Mouse (Mus musculus): ENCODE measurements around the gene Map3k14. TPM values are rescaled to one million over a fixed set of nuclear protein-coding genes. Genes with fewer than 3 reads are reported as not detected.

The Map3k14 gene
- polyA plus RNA-seq, 1 experiment = 8.6 TPM

DNA sequence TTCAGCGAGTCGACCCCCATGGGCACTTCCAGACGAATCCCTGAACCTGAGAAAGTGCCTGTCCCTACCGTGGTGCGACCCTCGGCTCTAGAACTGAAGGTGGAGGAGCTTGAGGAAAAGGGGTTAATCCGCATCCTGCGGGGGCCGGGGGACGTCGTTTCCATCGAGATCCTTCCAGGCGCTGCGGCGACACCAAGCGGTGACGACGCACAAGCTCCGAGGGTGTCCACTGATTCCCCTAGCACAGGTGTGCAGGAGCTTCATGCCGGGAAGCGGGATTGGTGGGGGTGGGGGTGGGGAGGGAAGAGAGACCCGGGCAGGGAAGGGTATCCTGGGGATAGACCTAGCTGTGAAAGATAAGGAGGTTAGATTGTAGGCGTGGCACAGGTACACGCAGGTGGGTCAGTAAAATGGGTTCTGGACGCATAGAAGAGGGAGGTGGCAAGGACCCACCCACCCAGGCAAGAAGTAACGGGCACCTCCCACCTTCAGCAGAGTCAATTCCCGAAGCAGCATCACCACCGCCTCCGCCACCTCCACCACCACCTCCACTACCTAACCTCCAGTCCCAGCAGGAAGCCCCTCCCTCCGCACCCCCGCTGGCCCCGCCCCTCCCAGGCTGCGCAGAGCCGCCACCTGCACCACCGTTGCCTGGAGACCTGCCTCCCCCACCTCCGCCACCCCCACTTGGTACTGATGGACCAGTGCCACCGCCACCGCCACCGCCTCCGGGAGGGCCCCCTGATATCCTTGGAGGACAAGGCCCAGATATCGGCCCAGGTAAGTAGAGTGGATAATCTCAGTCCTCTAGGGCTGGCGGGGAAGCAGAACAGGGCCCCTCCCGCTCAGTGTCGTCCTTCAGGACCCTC lies 74.1 kb downstream of the Map3k14 start:
- H3K27ac ChIP-seq (ENCODE audit: insufficient read depth, low read depth, low read length) = no peak overlapping the region
- 47% methylated on average over 44 of the region's 44 CpGs for WGBS
- TF ChIP-seq CTCF (conservative IDR thresholded peaks at IDR 0.05; ENCODE audit: insufficient read depth, insufficient read length, low read depth, low read length) = no peak; the same call in 1 of the 2 replicates
- TF ChIP-seq POLR2A (IDR thresholded peaks at IDR 0.05; ENCODE audit: low read depth, low read length) = no peak
- peaks cover 1% of the 10 kb centered on the region; the same call in 1 of the 2 replicates for H3K36me3 ChIP-seq (ENCODE audit: control insufficient read depth, insufficient read depth, low read length)
- no peaks in the 10 kb centered on the region for H3K4me1 ChIP-seq (ENCODE audit: control insufficient read depth, insufficient read depth, low read length)
- H3K4me3 ChIP-seq (ENCODE audit: insufficient read depth, low read depth, low read length) = no peak overlapping the region
- no peaks in the 10 kb centered on the region for H3K27me3 ChIP-seq (replicated peaks; ENCODE audit: control insufficient read depth, insufficient read depth, low read length)
- no peak for DNase-seq

DNA sequence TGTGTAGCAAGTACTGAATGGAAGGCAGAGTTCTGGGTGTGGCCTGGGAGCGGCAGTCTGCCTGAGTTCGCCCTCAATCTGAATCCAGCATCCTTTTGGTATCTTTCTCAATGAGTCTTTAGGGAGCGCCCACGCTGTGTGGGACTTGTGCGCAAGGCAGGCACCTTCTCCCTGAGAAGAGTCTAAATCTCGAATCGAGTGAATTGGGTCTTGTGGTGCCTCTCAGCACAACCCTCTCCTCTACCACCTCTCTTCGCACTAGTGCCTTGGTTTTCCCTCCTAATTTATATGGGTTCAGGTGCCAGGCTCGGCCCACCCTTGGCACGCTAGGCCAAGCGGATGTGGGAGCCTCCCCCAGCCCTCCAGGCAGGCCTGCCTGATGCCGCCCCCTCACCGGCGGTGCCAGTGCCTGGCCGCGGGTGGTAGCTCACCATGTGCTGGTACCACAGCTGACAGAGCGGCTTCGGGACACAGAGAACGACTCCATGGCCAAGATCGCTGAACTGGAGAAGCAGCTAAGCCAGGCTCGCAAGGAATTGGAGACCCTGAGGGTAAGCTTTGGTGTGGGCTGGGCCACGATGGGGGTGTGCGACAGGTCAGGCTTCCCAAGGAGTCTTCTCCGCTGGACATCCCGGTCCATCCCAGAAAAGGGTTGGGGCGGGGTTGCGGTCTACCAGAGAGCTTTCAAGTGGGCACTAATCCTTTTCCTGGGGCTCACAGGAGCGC lies 74.9 kb downstream of the Map3k14 start:
- H3K36me3 ChIP-seq (ENCODE audit: control insufficient read depth, insufficient read depth, low read length) = peaks cover 1% of the 10 kb centered on the region; the same call in 1 of the 2 replicates
- H3K4me3 ChIP-seq (ENCODE audit: insufficient read depth, low read depth, low read length) = no peak overlapping the region
- WGBS = 53% methylated on average over 28 of the region's 28 CpGs
- no peak for TF ChIP-seq POLR2A (IDR thresholded peaks at IDR 0.05; ENCODE audit: low read depth, low read length)
- TF ChIP-seq CTCF (conservative IDR thresholded peaks at IDR 0.05; ENCODE audit: insufficient read depth, insufficient read length, low read depth, low read length) = no peak
- H3K27me3 ChIP-seq (replicated peaks; ENCODE audit: control insufficient read depth, insufficient read depth, low read length) = no peaks in the 10 kb centered on the region
- DNase-seq = no peak
- no peaks in the 10 kb centered on the region for H3K4me1 ChIP-seq (ENCODE audit: control insufficient read depth, insufficient read depth, low read length)
- no peak overlapping the region for H3K27ac ChIP-seq (ENCODE audit: insufficient read depth, low read depth, low read length)

DNA sequence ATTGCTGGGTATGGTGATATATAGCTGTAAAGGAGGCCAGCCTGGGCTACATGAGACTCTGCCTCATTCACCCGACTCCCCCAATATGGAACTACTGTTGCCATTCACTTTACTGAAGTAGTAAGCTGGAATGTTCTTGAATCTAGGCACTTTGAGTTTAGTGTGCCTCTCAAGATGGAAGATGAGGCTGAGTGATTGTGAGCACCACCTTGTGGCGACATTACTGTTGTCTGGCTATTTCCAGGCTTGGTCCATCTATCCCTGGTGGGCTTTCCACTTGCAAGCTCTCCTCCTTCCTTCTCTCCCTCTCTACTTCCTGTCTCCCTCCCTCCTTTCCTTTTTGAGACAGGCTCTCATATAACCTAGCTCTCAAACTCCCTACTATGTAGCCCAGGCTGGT lies 82.4 kb downstream of the Map3k14 start:
- TF ChIP-seq POLR2A (IDR thresholded peaks at IDR 0.05; ENCODE audit: low read depth, low read length) (no peak), CTCF (conservative IDR thresholded peaks at IDR 0.05; ENCODE audit: insufficient read depth, insufficient read length, low read depth, low read length) (peak; percentile 67)
- Histone ChIP-seq H3K4me1 (ENCODE audit: control insufficient read depth, insufficient read depth, low read length) (peaks cover 8% of the 10 kb centered on the region; the same call in 1 of the 2 replicates), H3K27me3 (replicated peaks; ENCODE audit: control insufficient read depth, insufficient read depth, low read length) (no peaks in the 10 kb centered on the region), H3K4me3 (ENCODE audit: insufficient read depth, low read depth, low read length) (no peak overlapping the region), H3K27ac (ENCODE audit: insufficient read depth, low read depth, low read length) (no peak overlapping the region), H3K36me3 (ENCODE audit: control insufficient read depth, insufficient read depth, low read length) (peaks cover 1% of the 10 kb centered on the region; the same call in 1 of the 2 replicates)
- peak; percentile 69 for DNase-seq
- WGBS = 52% methylated on average over 2 of the region's 2 CpGs

DNA sequence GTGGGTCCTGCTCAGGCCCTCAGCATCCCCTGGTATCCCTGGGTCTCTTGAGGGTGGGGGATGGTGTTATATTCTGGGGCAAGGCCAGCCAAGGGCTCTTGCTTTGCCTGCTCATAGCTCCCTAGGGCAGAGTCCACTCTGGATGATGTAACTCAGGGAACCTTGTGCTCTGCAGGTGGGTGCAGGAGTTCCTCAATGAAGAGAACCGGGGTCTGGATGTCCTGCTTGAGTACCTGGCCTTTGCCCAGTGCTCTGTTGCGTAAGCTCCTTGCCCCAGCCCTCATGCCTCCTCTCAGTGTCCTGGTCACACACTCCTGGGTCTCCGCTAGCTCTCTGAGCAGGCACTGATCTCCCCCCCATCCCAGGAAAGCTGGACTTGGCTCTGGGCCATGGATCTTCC lies 85.4 kb downstream of the Map3k14 start:
- 69% methylated on average over 3 of the region's 3 CpGs for WGBS
- no peaks in the 10 kb centered on the region for H3K27me3 ChIP-seq (replicated peaks; ENCODE audit: control insufficient read depth, insufficient read depth, low read length)
- TF ChIP-seq POLR2A (IDR thresholded peaks at IDR 0.05; ENCODE audit: low read depth, low read length) (no peak), CTCF (conservative IDR thresholded peaks at IDR 0.05; ENCODE audit: insufficient read depth, insufficient read length, low read depth, low read length) (no peak)
- no peak overlapping the region for H3K4me3 ChIP-seq (ENCODE audit: insufficient read depth, low read depth, low read length)
- peak overlapping the region; percentile 86 for H3K27ac ChIP-seq (ENCODE audit: insufficient read depth, low read depth, low read length)
- H3K4me1 ChIP-seq (ENCODE audit: control insufficient read depth, insufficient read depth, low read length) = peaks cover 19% of the 10 kb centered on the region
- DNase-seq = peak; percentile 96
- H3K36me3 ChIP-seq (ENCODE audit: control insufficient read depth, insufficient read depth, low read length) = no peaks in the 10 kb centered on the region; the same call in 1 of the 2 replicates

DNA sequence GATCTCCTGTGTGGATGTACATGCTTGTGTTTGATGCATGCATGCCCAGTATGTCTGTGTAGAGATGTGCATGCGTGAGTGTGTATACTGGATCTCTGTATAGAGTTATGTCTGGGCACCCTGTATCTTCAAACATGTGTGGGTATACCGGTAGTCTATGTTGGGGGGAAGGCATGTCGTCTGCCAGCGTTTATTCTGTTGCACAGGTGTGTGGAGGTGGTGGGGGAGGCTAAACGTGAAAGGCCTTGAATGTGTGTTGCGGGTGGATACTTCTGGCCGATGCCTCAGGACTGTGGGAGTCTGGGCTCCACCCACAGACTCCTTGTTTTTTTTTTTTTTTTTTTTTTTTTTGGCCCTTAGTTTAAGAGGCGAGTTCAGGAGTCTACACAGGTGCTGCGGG lies 85.9 kb downstream of the Map3k14 start:
- H3K36me3 ChIP-seq (ENCODE audit: control insufficient read depth, insufficient read depth, low read length) = no peaks in the 10 kb centered on the region
- TF ChIP-seq CTCF (conservative IDR thresholded peaks at IDR 0.05; ENCODE audit: insufficient read depth, insufficient read length, low read depth, low read length) (no peak), POLR2A (IDR thresholded peaks at IDR 0.05; ENCODE audit: low read depth, low read length) (no peak)
- no peak for DNase-seq
- H3K4me1 ChIP-seq (ENCODE audit: control insufficient read depth, insufficient read depth, low read length) = peaks cover 19% of the 10 kb centered on the region
- H3K4me3 ChIP-seq (ENCODE audit: insufficient read depth, low read depth, low read length) = peak overlapping the region; percentile 23; the same call in 1 of the 2 replicates
- H3K27me3 ChIP-seq (replicated peaks; ENCODE audit: control insufficient read depth, insufficient read depth, low read length) = no peaks in the 10 kb centered on the region
- WGBS = 61% methylated on average over 9 of the region's 9 CpGs
- H3K27ac ChIP-seq (ENCODE audit: insufficient read depth, low read depth, low read length) = peak overlapping the region; percentile 86

DNA sequence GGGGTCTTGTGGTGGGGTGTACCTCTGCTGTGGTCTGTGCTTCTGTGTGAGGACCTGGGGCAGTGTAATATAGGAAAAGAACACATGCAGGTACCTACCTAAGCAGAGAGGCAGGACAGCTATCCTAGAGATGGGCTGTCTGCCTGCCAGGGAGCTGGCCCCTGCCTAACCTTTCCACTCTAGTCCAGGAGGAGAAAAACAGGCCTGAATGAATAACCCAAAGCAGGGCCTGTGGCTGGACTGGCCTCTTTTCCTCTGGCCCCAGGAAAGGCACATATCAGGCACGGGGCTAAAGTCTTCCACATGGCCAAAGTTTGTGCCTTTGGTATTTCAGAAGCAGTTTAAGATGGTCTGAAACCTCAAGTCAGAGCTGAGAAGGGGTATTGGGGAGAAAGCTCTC lies 86.8 kb downstream of the Map3k14 start:
- no peak for TF ChIP-seq CTCF (conservative IDR thresholded peaks at IDR 0.05; ENCODE audit: insufficient read depth, insufficient read length, low read depth, low read length)
- no peak for TF ChIP-seq POLR2A (IDR thresholded peaks at IDR 0.05; ENCODE audit: low read depth, low read length)
- 52% methylated on average over 1 of the region's 1 CpGs for WGBS
- Histone ChIP-seq H3K36me3 (ENCODE audit: control insufficient read depth, insufficient read depth, low read length) (no peaks in the 10 kb centered on the region), H3K4me3 (ENCODE audit: insufficient read depth, low read depth, low read length) (no peak overlapping the region), H3K27me3 (replicated peaks; ENCODE audit: control insufficient read depth, insufficient read depth, low read length) (no peaks in the 10 kb centered on the region), H3K27ac (ENCODE audit: insufficient read depth, low read depth, low read length) (peak overlapping the region; percentile 87), H3K4me1 (ENCODE audit: control insufficient read depth, insufficient read depth, low read length) (peaks cover 21% of the 10 kb centered on the region)
- peak; percentile 87 for DNase-seq

DNA sequence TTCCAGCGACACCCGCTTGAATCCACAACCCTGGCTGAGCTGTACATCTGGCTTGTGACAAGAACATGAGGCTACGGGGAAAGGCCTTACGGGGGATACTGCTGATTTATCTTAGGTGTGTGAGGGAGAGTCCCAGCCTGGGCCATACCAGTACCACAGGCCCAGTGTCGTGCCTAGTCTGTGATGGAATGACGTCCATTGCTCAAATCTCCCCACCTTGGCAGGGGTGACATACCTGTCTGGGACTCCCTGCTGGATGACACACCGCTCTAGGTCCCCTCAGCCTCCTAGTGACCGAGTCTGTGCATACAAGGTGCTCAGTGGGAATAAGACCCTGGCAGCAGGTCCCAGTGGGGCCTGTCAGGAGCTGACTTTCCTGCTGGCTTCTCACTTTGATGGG lies 88.5 kb downstream of the Map3k14 start:
- Histone ChIP-seq H3K27ac (ENCODE audit: insufficient read depth, low read depth, low read length) (no peak overlapping the region), H3K36me3 (ENCODE audit: control insufficient read depth, insufficient read depth, low read length) (no peaks in the 10 kb centered on the region), H3K4me3 (ENCODE audit: insufficient read depth, low read depth, low read length) (no peak overlapping the region), H3K27me3 (replicated peaks; ENCODE audit: control insufficient read depth, insufficient read depth, low read length) (no peaks in the 10 kb centered on the region), H3K4me1 (ENCODE audit: control insufficient read depth, insufficient read depth, low read length) (peaks cover 33% of the 10 kb centered on the region)
- TF ChIP-seq POLR2A (IDR thresholded peaks at IDR 0.05; ENCODE audit: low read depth, low read length) = no peak
- TF ChIP-seq CTCF (conservative IDR thresholded peaks at IDR 0.05; ENCODE audit: insufficient read depth, insufficient read length, low read depth, low read length) = no peak
- DNase-seq = no peak
- WGBS = 96% methylated on average over 8 of the region's 8 CpGs

All from kidney, adult 2 months (tissue).